In genomic region chr5:112276267-112276873, GRCm38 (mm10) we compare ENCODE assay signal across 8 mouse cellular contexts. TPM values are rescaled to one million over a fixed set of nuclear protein-coding genes. Genes with fewer than 3 reads are reported as not detected.
A peak's percentile ranks its signal among the peaks of the same experiment; 100 is the strongest.
DNase-seq lines count a peak whose midpoint lies in the region; ATAC-seq and TF ChIP-seq lines count a peak whose summit lies in the region.

Gene Tpst2 (plus strand): TSS chr5:112276691.

- no peaks in the 10 kb centered on the region for H3K36me3 ChIP-seq in ES-E14 (ENCODE audit: control insufficient read depth, insufficient read depth, low read length, poor library complexity, severe bottlenecking)
- no peaks in the 10 kb centered on the region for H3K36me3 ChIP-seq in forebrain, embryonic 15.5 days

- peak; percentile 92; the same call in 1 of the 2 replicates for TF ChIP-seq POLR2A in lung, adult 2 months (IDR thresholded peaks at IDR 0.05; ENCODE audit: borderline replicate concordance, extremely low read depth, low read depth, low read length)

- peak within 1 kb of the TSS; percentile 89 for H3K4me2 ChIP-seq in forebrain, embryonic 15.5 days (replicated peaks)

- H3K27me3 ChIP-seq in forebrain, embryonic 15.5 days: no peaks in the 10 kb centered on the region

- under 1% methylated on average over 60 of the region's 62 CpGs for WGBS in forebrain, embryonic 15.5 days
- 0% methylated on average over 62 of the region's 62 CpGs for WGBS in lung, adult 2 months

- H3K4me3 ChIP-seq in ES-E14 (ENCODE audit: insufficient read depth in 1 of 2, low read depth in 1 of 2, low read length in 2 of 2, poor library complexity in 1 of 2, severe bottlenecking in 1 of 2): peak within 1 kb of the TSS; percentile 83 to 92
- H3K4me3 ChIP-seq in forebrain, embryonic 15.5 days: peak within 1 kb of the TSS; percentile 54
- peak within 1 kb of the TSS; percentile 93 for H3K4me3 ChIP-seq in lung, adult 2 months (replicated peaks; ENCODE audit: extremely low read depth, low read depth, low read length)

- peak within 1 kb of the TSS; percentile 92 for H3K9ac ChIP-seq in ES-E14 (ENCODE audit: insufficient read depth, low read depth, low read length, poor library complexity, severe bottlenecking)
- peak within 1 kb of the TSS; percentile 69 for H3K9ac ChIP-seq in forebrain, embryonic 15.5 days (replicated peaks)

- TF ChIP-seq CTCF in lung, adult 2 months (IDR thresholded peaks at IDR 0.05; ENCODE audit: insufficient read depth, low read length): no peak

- peaks cover 8 to 14% of the 10 kb centered on the region in 2 experiments for H3K4me1 ChIP-seq in ES-E14 (ENCODE audit: control insufficient read depth in 2 of 2, insufficient read depth in 2 of 2, low read length in 2 of 2, poor library complexity in 1 of 2)
- peaks cover 19% of the 10 kb centered on the region for H3K4me1 ChIP-seq in forebrain, embryonic 15.5 days
- H3K4me1 ChIP-seq in lung, adult 2 months (ENCODE audit: control insufficient read depth, insufficient read depth, low read length): peaks cover 24% of the 10 kb centered on the region

- intact Hi-C loops in heart, postnatal 25 days (cut with DNase I): loop anchor here (2.0 kb wide), 1 partner anchor 48 kb away; no protein-coding TSS in a partner anchor

- peak within 1 kb of the TSS; percentile 37 for H3K27ac ChIP-seq in ES-E14 (ENCODE audit: insufficient read depth, low read depth, low read length, poor library complexity, severe bottlenecking)
- H3K27ac ChIP-seq in forebrain, embryonic 15.5 days (replicated peaks): peak within 1 kb of the TSS; percentile 74

- ATAC-seq in forebrain, embryonic 15.5 days (replicated peaks): peak; percentile 96
- peak; percentile 82 for ATAC-seq in neutrophil, adult 5-6 weeks (ENCODE audit: extremely low read depth, insufficient number of reproducible peaks, low FRiP score, poor library complexity, severe bottlenecking)

- peak; percentile 96 for DNase-seq in ES-E14 (ENCODE audit: low read depth, low spot score)
- DNase-seq in cerebellum, adult 11-12 months: peak; percentile 100
- DNase-seq in heart, postnatal 25 days (ENCODE audit: low spot score): peak; percentile 100
- DNase-seq in layer of hippocampus, adult 18-20 months (ENCODE audit: low spot score in 2 of 2): peak; percentile 100
- peak; percentile 100 for DNase-seq in lung, adult 2 months
- DNase-seq in thymus, adult 18-20 months: peak; percentile 99 to 100

- in situ Hi-C loops in ES-E14 (cut with MboI; ENCODE audit: low sequenced_read_pairs in 2 of 2, unreplicated experiment in 2 of 2): no loop called here

- H3K9me3 ChIP-seq in ES-E14 (ENCODE audit: control insufficient read depth, insufficient read depth, low read depth, low read length): no peaks in the 10 kb centered on the region
- no peaks in the 10 kb centered on the region for H3K9me3 ChIP-seq in forebrain, embryonic 15.5 days

TF ChIP-seq in ES-E14, 5 proteins besides CTCF, POLR2A, EP300 and RAD21:
- TF ChIP-seq HCFC1 (IDR thresholded peaks at IDR 0.05; ENCODE audit: borderline replicate concordance, insufficient read depth, low read length): no peak
- no peak for TF ChIP-seq ZC3H11A (IDR thresholded peaks at IDR 0.05; ENCODE audit: borderline replicate concordance, low read depth, low read length)
- no peak for TF ChIP-seq CHD2 (IDR thresholded peaks at IDR 0.05; ENCODE audit: low read depth, low read length)
- no peak for TF ChIP-seq ZNF384 (IDR thresholded peaks at IDR 0.05; ENCODE audit: low read depth, low read length)
TF ChIP-seq in ES-E14: peak in this region for 0.

RNA-seq across cellular contexts. Expression of gene Tpst2, which starts in this region (rescaled TPM):
- total RNA-seq in ES-E14 (2012; rRNA removed): 82.7 and 103 TPM in 2 replicates
- polyA plus RNA-seq in forebrain, embryonic 15.5 days (2015; fragmentation: Nextera tagmentation; extraction: Ambion mirVana): 28.8 and 29.5 TPM in 2 replicates
- total RNA-seq in heart, postnatal 25 days (2021): 10 to 100 TPM; 38.7 to 42.3 TPM
- total RNA-seq in layer of hippocampus, adult 18-20 months (2021): 10 to 100 TPM; 37.0 to 40.5 TPM
- polyA plus RNA-seq in lung, adult 2 months (2012; rRNA removed): 122 and 144 TPM in 2 replicates
- total RNA-seq in neutrophil, adult 5-6 weeks (2017): 46.1 and 53.4 TPM in 2 replicates

Comparison
In these comparisons a context has a peak if more than half of its experiments do, and no peak if none do; other contexts are left out.
1. Peak in every context shown above with its lines: DNase-seq, ATAC-seq, H3K4me3 ChIP-seq and H3K27ac ChIP-seq.